Mouse (Mus musculus): ENCODE measurements around the gene Phf21a. TPM values are rescaled to one million over a fixed set of nuclear protein-coding genes. Genes with fewer than 3 reads are reported as not detected.
A peak's percentile ranks its signal among the peaks of the same experiment; 100 is the strongest.

Gene Phf21a
- polyA plus RNA-seq, 1 experiment: 52.8 TPM

DNA sequence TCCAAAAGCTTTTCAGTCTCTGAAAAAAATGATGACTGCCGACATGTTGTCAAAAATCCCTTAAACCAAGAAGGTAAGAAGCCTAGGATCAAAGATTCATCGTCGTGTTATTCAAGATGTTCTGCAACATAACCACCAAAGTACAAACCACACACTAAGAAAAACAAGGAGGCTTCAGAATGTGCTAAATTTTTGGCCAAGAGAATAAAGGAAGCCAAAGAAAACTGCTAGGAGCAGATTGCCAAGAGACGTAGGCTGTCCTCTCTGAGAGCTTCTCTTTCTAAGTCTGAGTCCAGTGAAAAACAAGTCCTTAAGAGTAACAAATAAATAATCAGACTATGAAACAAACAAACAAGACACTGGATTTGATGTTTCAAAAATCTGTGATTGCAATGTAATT lies 219.6 kb downstream of the Phf21a start:
- Histone ChIP-seq H3K4me3 (replicated peaks; ENCODE audit: control insufficient read depth, low read depth, low read length) (no peak overlapping the region), H3K4me1 (ENCODE audit: control insufficient read depth, insufficient read depth, low read length) (no peaks in the 10 kb centered on the region), H3K27ac (ENCODE audit: control insufficient read depth, insufficient read depth, low read depth, low read length, poor library complexity) (no peak overlapping the region)
- TF ChIP-seq POLR2A (IDR thresholded peaks at IDR 0.05; ENCODE audit: borderline replicate concordance, control insufficient read depth, low read depth, low read length): no peak
- 83% methylated on average over 4 of the region's 4 CpGs for WGBS

GRCm38 (mm10) chr2:92314031-92314430 lies 221.1 kb downstream of the Phf21a start:
- WGBS: 83% methylated on average over 1 of the region's 1 CpGs
- H3K4me3 ChIP-seq (replicated peaks; ENCODE audit: control insufficient read depth, low read depth, low read length): no peak overlapping the region
- H3K4me1 ChIP-seq (ENCODE audit: control insufficient read depth, insufficient read depth, low read length): no peaks in the 10 kb centered on the region
- TF ChIP-seq POLR2A (IDR thresholded peaks at IDR 0.05; ENCODE audit: borderline replicate concordance, control insufficient read depth, low read depth, low read length) (no peak), CTCF (IDR thresholded peaks at IDR 0.05; ENCODE audit: control insufficient read depth, insufficient read depth, low read length) (no peak)
- H3K27ac ChIP-seq (ENCODE audit: control insufficient read depth, insufficient read depth, low read depth, low read length, poor library complexity): no peak overlapping the region

GRCm38 (mm10) chr2:92316652-92317051 lies 223.7 kb downstream of the Phf21a start:
- TF ChIP-seq CTCF (IDR thresholded peaks at IDR 0.05; ENCODE audit: control insufficient read depth, insufficient read depth, low read length) (no peak), POLR2A (IDR thresholded peaks at IDR 0.05; ENCODE audit: borderline replicate concordance, control insufficient read depth, low read depth, low read length) (no peak)
- WGBS: 43% methylated on average over 3 of the region's 3 CpGs
- Histone ChIP-seq H3K4me1 (ENCODE audit: control insufficient read depth, insufficient read depth, low read length) (no peaks in the 10 kb centered on the region), H3K4me3 (replicated peaks; ENCODE audit: control insufficient read depth, low read depth, low read length) (no peak overlapping the region), H3K27ac (ENCODE audit: control insufficient read depth, insufficient read depth, low read depth, low read length, poor library complexity) (no peak overlapping the region)

- Histone ChIP-seq H3K27ac (ENCODE audit: control insufficient read depth, insufficient read depth, low read depth, low read length, poor library complexity) (no peak overlapping the region), H3K4me1 (ENCODE audit: control insufficient read depth, insufficient read depth, low read length) (no peaks in the 10 kb centered on the region), H3K4me3 (replicated peaks; ENCODE audit: control insufficient read depth, low read depth, low read length) (no peak overlapping the region)
- TF ChIP-seq POLR2A (IDR thresholded peaks at IDR 0.05; ENCODE audit: borderline replicate concordance, control insufficient read depth, low read depth, low read length) (no peak), CTCF (IDR thresholded peaks at IDR 0.05; ENCODE audit: control insufficient read depth, insufficient read depth, low read length) (no peak)
- WGBS: 56% methylated on average over 5 of the region's 5 CpGs
These were observed 224.3 kb downstream of the Phf21a start for GRCm38 (mm10) chr2:92317228-92317627.

GRCm38 (mm10) chr2:92322669-92323068 lies 229.8 kb downstream of the Phf21a start:
- no peak overlapping the region for H3K27ac ChIP-seq (ENCODE audit: control insufficient read depth, insufficient read depth, low read depth, low read length, poor library complexity)
- H3K4me3 ChIP-seq (replicated peaks; ENCODE audit: control insufficient read depth, low read depth, low read length): no peak overlapping the region
- no peaks in the 10 kb centered on the region; the same call in 1 of the 2 replicates for H3K4me1 ChIP-seq (ENCODE audit: control insufficient read depth, insufficient read depth, low read length)
- 75% methylated on average over 2 of the region's 2 CpGs for WGBS
- TF ChIP-seq CTCF (IDR thresholded peaks at IDR 0.05; ENCODE audit: control insufficient read depth, insufficient read depth, low read length) (peak; percentile 50), POLR2A (IDR thresholded peaks at IDR 0.05; ENCODE audit: borderline replicate concordance, control insufficient read depth, low read depth, low read length) (no peak)

GRCm38 (mm10) chr2:92325676-92326075 lies 232.8 kb downstream of the Phf21a start:
- WGBS: 87% methylated on average over 7 of the region's 7 CpGs
- TF ChIP-seq POLR2A (IDR thresholded peaks at IDR 0.05; ENCODE audit: borderline replicate concordance, control insufficient read depth, low read depth, low read length) (no peak), CTCF (IDR thresholded peaks at IDR 0.05; ENCODE audit: control insufficient read depth, insufficient read depth, low read length) (no peak)
- H3K27ac ChIP-seq (ENCODE audit: control insufficient read depth, insufficient read depth, low read depth, low read length, poor library complexity): no peak overlapping the region
- no peaks in the 10 kb centered on the region; the same call in 1 of the 2 replicates for H3K4me1 ChIP-seq (ENCODE audit: control insufficient read depth, insufficient read depth, low read length)
- H3K4me3 ChIP-seq (replicated peaks; ENCODE audit: control insufficient read depth, low read depth, low read length): no peak overlapping the region

DNA sequence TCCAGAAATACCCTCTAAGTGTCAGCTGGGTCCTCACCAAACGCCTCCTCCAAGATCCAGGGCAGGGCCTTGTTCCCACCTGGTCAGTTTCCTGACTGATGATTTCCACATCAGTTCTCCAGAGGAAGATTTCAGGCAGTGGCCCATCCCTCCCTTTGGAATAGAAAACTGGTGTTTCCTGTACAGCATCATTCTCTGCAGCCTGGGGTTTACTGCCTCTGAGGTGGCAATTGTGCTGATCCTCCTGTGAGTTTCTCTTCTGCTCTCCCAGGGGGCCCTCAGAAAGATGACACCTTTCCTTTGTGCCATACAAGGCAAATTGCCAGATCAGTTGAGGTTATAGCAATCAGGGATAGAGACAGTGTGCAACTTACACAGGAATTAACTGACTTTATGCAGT lies 233.3 kb downstream of the Phf21a start:
- WGBS: 62% methylated on average over 1 of the region's 1 CpGs
- Histone ChIP-seq H3K4me3 (replicated peaks; ENCODE audit: control insufficient read depth, low read depth, low read length) (no peak overlapping the region), H3K27ac (ENCODE audit: control insufficient read depth, insufficient read depth, low read depth, low read length, poor library complexity) (no peak overlapping the region), H3K4me1 (ENCODE audit: control insufficient read depth, insufficient read depth, low read length) (no peaks in the 10 kb centered on the region; the same call in 1 of the 2 replicates)
- TF ChIP-seq POLR2A (IDR thresholded peaks at IDR 0.05; ENCODE audit: borderline replicate concordance, control insufficient read depth, low read depth, low read length): no peak
- no peak for TF ChIP-seq CTCF (IDR thresholded peaks at IDR 0.05; ENCODE audit: control insufficient read depth, insufficient read depth, low read length)

DNA sequence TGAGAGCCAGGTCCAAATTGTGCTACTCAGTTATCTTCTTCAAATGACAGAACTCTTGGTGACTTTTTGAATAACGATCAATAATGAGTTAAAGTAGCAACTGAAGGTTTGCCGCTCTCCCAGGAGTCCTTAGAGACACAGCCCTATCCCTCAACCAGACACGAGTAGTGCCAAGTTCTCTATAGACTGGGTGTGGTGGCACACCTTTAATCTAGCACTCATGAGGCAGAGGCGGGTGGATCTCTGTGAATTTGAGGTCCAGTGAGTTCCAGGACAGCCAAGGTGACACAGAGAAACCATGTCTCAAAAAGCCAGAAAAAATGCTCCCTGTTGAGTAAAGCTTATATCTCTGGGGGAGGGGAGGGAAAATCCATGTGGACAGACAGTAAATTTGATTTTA lies 234.7 kb downstream of the Phf21a start:
- no peaks in the 10 kb centered on the region; the same call in 1 of the 2 replicates for H3K4me1 ChIP-seq (ENCODE audit: control insufficient read depth, insufficient read depth, low read length)
- no peak for TF ChIP-seq POLR2A (IDR thresholded peaks at IDR 0.05; ENCODE audit: borderline replicate concordance, control insufficient read depth, low read depth, low read length)
- WGBS: 80% methylated on average over 4 of the region's 4 CpGs
- no peak overlapping the region for H3K27ac ChIP-seq (ENCODE audit: control insufficient read depth, insufficient read depth, low read depth, low read length, poor library complexity)
- H3K4me3 ChIP-seq (replicated peaks; ENCODE audit: control insufficient read depth, low read depth, low read length): no peak overlapping the region

- WGBS: 83% methylated on average over 8 of the region's 8 CpGs
- H3K4me1 ChIP-seq (ENCODE audit: control insufficient read depth, insufficient read depth, low read length): no peaks in the 10 kb centered on the region; the same call in 1 of the 2 replicates
- H3K4me3 ChIP-seq (replicated peaks; ENCODE audit: control insufficient read depth, low read depth, low read length): no peak overlapping the region
- H3K27ac ChIP-seq (ENCODE audit: control insufficient read depth, insufficient read depth, low read depth, low read length, poor library complexity): no peak overlapping the region
- TF ChIP-seq POLR2A (IDR thresholded peaks at IDR 0.05; ENCODE audit: borderline replicate concordance, control insufficient read depth, low read depth, low read length) (no peak), CTCF (IDR thresholded peaks at IDR 0.05; ENCODE audit: control insufficient read depth, insufficient read depth, low read length) (no peak)
These were observed 235.3 kb downstream of the Phf21a start for GRCm38 (mm10) chr2:92328206-92328605.

Measured in bone marrow, adult 2 months (tissue).